Mouse (Mus musculus): ENCODE data around the gene Ism1. TPM values are rescaled to one million over a fixed set of nuclear protein-coding genes. Genes with fewer than 3 reads are reported as not detected.
A peak's percentile ranks its signal among the peaks of the same experiment; 100 is the strongest.

Gene Ism1
- 1 to 10 TPM; 1.9 to 2.0 TPM for total RNA-seq (2021)
- long read RNA-seq, experiment 1, transcript Ism1-202 (6 exons, 2,964 nt) = major isoform, 9 of 9 reads
- long read RNA-seq, experiment 1, partial matches to known transcripts = 0 of 9 reads
- long read RNA-seq, experiment 1, other reads (novel, unspliced or antisense) = 0 of 9 reads
- long read RNA-seq, experiment 2, partial matches to known transcripts = 0 of 4 reads
- long read RNA-seq, experiment 2, other reads (novel, unspliced or antisense) = 0 of 4 reads

- DNase-seq = peak; percentile 30
Observed at GRCm38 (mm10) chr2:139677809-139678274, at the start of gene Ism1. Gene Ism1, plus strand, starts transcription at chr2:139678178.

- DNase-seq = no peak
Observed at GRCm38 (mm10) chr2:139628731-139629130, 49.2 kb upstream of the Ism1 start.

- DNase-seq = no peak
Observed at GRCm38 (mm10) chr2:139629653-139630052, 48.3 kb upstream of the Ism1 start.

GRCm38 (mm10) chr2:139634506-139634905, 43.5 kb upstream of the Ism1 start:
- DNase-seq = no peak

- DNase-seq = no peak
Observed at GRCm38 (mm10) chr2:139637861-139638260, 40.1 kb upstream of the Ism1 start.

- no peak for DNase-seq
Observed at GRCm38 (mm10) chr2:139641757-139642385, 36.1 kb upstream of the Ism1 start.

- DNase-seq = no peak
Observed at GRCm38 (mm10) chr2:139649518-139649917, 28.5 kb upstream of the Ism1 start.

GRCm38 (mm10) chr2:139656750-139657149, 21.2 kb upstream of the Ism1 start:
- DNase-seq = no peak

GRCm38 (mm10) chr2:139671838-139672237, 6.1 kb upstream of the Ism1 start:
- DNase-seq = no peak

- no peak for DNase-seq
Observed at GRCm38 (mm10) chr2:139672371-139672770, 5.6 kb upstream of the Ism1 start.

GRCm38 (mm10) chr2:139677065-139677762, 764 bp upstream of the Ism1 start:
- DNase-seq = peak; percentile 62

GRCm38 (mm10) chr2:139678275-139679140, 530 bp downstream of the Ism1 start:
- peak; percentile 40 for DNase-seq

- no peak for DNase-seq
Observed at GRCm38 (mm10) chr2:139682540-139682939, 4.6 kb downstream of the Ism1 start.

GRCm38 (mm10) chr2:139689442-139690003, 11.5 kb downstream of the Ism1 start:
- DNase-seq = no peak

GRCm38 (mm10) chr2:139693521-139693920, 15.5 kb downstream of the Ism1 start:
- no peak for DNase-seq

- DNase-seq = no peak
Observed at GRCm38 (mm10) chr2:139694638-139695037, 16.7 kb downstream of the Ism1 start.

GRCm38 (mm10) chr2:139696578-139696977, 18.6 kb downstream of the Ism1 start:
- DNase-seq = no peak

- no peak for DNase-seq
Observed at GRCm38 (mm10) chr2:139700609-139701008, 22.6 kb downstream of the Ism1 start.

- no peak for DNase-seq
Observed at GRCm38 (mm10) chr2:139704951-139705350, 27.0 kb downstream of the Ism1 start.

GRCm38 (mm10) chr2:139708194-139708899, 30.4 kb downstream of the Ism1 start:
- DNase-seq = no peak

- no peak for DNase-seq
Observed at GRCm38 (mm10) chr2:139711640-139712039, 33.7 kb downstream of the Ism1 start.

Measured in gastrocnemius, postnatal 10 days (tissue).